Mouse (Mus musculus) liver, embryonic 13.5 days (tissue): ENCODE measurements around the gene 4930470P17Rik. TPM values are rescaled to one million over a fixed set of nuclear protein-coding genes. Genes with fewer than 3 reads are reported as not detected.
"Not testable (repeated sequence)": the region's sequence is repeated elsewhere in the genome, so short reads cannot be mapped to it uniquely, and the experiment has no call there.

Experiments
- ATAC-seq: fragments of 200-750 bp; cut with Nextera tagmentation; 2 replicates; pipeline ENCODE4 v1.8.0; 2017; ENCODE audit warnings: low read depth, mild to moderate bottlenecking, moderate number of reproducible peaks, moderate library complexity
- DNase-seq: peaks from one replicate; pipeline ENCODE4 v3.0.0; 2022
- H3K27ac ChIP-seq: fragments of 300-500 bp; sonication (generic); 2 replicates; pipeline ENCODE4 v1.5.1; 2015; ENCODE audit warnings: moderate library complexity, mild to moderate bottlenecking, inconsistent platforms
- H3K27me3 ChIP-seq: fragments of 300-500 bp; sonication (generic); 2 replicates; pipeline ENCODE4 v1.6.1; 2015; ENCODE audit warnings: mild to moderate bottlenecking, inconsistent platforms
- H3K36me3 ChIP-seq: fragments of 300-500 bp; sonication (generic); 2 replicates; pipeline ENCODE4 v1.6.1; 2015; ENCODE audit warnings: mild to moderate bottlenecking, inconsistent platforms
- H3K4me1 ChIP-seq: fragments of 300-500 bp; sonication (generic); replicated peaks from 2 replicates; pipeline ENCODE4 v1.6.1; 2015; ENCODE audit warnings: inconsistent platforms
- H3K4me2 ChIP-seq: fragments of 300-500 bp; sonication (generic); 2 replicates; pipeline ENCODE4 v1.6.1; 2015; ENCODE audit warnings: inconsistent platforms, mild to moderate bottlenecking, moderate library complexity
- H3K4me3 ChIP-seq: fragments of 300-500 bp; sonication (generic); replicated peaks from 2 replicates; pipeline ENCODE4 v1.5.1; 2015; ENCODE audit warnings: mild to moderate bottlenecking, inconsistent platforms
- H3K9ac ChIP-seq: fragments of 300-500 bp; sonication (generic); 2 replicates; pipeline ENCODE4 v1.6.1; 2015; ENCODE audit warnings: mild to moderate bottlenecking, inconsistent platforms
- H3K9me3 ChIP-seq: fragments of 300-500 bp; sonication (generic); replicated peaks from 2 replicates; pipeline ENCODE4 v1.6.1; 2016; ENCODE audit warnings: inconsistent platforms
- WGBS: fragments of 180-500 bp; shearing (Covaris S2); methylation state at CpG from one replicate; pipeline ENCODE4 v1.1.7; 2015; ENCODE audit not compliant: insufficient replicate concordance; 5-methylcytosine and 5-hydroxymethylcytosine counted together
- polyA plus RNA-seq: library from polyadenylated mRNA; unstranded; fragments of >200 nt; fragmentation: Nextera tagmentation; extraction: Ambion mirVana; gene quantifications from 2 replicates; pipeline ENCODE4 v1.2.1, GENCODE M21; 2015

The 4930470P17Rik gene
- polyA plus RNA-seq, 1 experiment from 2014 or later = not detected

DNA sequence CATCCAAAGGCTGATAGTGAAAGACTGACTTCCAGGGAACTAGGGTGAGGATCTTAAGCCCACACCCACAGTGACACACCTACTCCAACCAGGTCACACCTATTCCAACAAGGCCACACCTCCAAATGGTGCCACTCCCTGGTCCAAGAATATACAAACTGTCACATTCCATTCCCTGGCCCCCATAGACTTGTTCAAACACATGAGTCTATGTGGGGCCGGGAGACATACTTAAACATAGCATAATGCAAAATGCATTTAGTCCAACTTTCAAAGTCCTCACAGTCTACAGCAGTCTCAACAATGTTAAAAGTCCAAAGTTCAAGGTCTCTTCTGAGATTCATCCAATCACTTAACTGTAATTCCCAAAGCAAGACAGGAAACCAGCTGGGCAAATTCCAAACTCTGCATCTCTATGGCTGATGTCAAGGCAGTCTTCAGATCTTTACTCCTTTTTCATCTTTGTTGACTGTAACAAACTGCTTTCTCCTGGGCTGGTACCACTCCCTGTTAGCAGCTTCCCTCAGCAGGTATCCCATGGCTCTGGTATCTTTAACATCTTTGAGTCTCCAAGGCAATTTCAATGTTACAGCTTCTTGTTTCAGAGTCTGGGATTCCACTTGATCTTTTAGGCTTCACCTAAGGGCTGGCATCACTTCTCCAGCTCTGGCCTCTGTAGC is 22.5 kb upstream of the 4930470P17Rik start:
- not testable (repeated sequence) for H3K4me2 ChIP-seq, DNase-seq, H3K4me3 ChIP-seq, H3K4me1 ChIP-seq, H3K9ac ChIP-seq, H3K9me3 ChIP-seq, H3K36me3 ChIP-seq, H3K27me3 ChIP-seq, H3K27ac ChIP-seq, ATAC-seq
- WGBS = 74% methylated on average over 1 of the region's 1 CpGs

DNA sequence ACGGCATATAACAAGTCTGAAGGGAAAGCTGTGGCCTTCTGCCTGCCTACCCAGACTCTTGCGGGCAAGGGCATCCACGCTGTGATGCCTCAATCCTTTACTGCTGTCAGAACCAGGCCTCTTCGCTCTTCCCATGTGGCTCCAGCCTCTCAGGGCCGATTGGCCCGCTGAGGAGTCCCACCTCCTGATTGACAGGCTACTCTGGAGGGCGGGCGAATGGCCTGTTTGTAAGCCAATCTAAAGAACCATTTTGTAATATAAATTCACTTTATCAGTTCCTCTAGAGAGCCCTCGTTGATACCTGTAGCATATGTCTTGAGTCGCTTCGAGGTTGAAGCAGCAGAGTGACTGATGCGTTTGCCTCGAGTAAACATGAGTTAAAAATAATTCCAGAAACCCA is 21.2 kb upstream of the 4930470P17Rik start:
- H3K9me3 ChIP-seq = no peaks in the 10 kb centered on the region
- DNase-seq (no peak), ATAC-seq (no peak)
- H3K9ac ChIP-seq = no peak overlapping the region
- H3K4me3 ChIP-seq = no peak overlapping the region
- H3K4me1 ChIP-seq = no peaks in the 10 kb centered on the region
- 71% methylated on average over 13 of the region's 13 CpGs for WGBS
- no peak overlapping the region for H3K4me2 ChIP-seq
- H3K36me3 ChIP-seq = no peaks in the 10 kb centered on the region
- no peaks in the 10 kb centered on the region for H3K27me3 ChIP-seq
- H3K27ac ChIP-seq = no peak overlapping the region

GRCm38 (mm10) chr2:170618862-170619492 is 17.2 kb upstream of the 4930470P17Rik start:
- Histone ChIP-seq H3K9ac (no peak overlapping the region), H3K4me2 (no peak overlapping the region), H3K4me3 (no peak overlapping the region), H3K27ac (no peak overlapping the region), H3K36me3 (no peaks in the 10 kb centered on the region), H3K4me1 (no peaks in the 10 kb centered on the region), H3K9me3 (no peaks in the 10 kb centered on the region; the same call in 1 of the 2 replicates), H3K27me3 (no peaks in the 10 kb centered on the region)
- DNase-seq = no peak
- WGBS = 68% methylated on average over 12 of the region's 12 CpGs
- ATAC-seq = no peak

DNA sequence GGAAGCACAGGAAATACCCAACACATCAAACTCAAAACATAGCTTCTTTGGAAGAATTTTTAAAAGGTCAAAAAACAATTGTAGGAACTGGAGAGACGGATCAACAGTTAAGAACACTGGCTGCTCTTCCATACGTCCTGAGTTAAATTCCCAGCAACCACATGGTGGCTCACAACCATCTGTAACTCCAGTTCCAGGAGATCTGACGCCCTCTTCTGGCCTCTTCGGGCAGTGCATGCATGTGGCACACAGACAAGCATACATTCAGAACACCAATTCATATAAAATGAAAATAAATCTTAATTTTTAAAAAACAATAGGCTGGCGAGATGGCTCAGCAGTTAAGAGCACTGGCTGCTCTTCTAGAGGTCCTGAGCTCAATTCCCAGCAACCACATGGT is 10.0 kb upstream of the 4930470P17Rik start:
- not testable (repeated sequence) for ATAC-seq, H3K4me3 ChIP-seq, H3K36me3 ChIP-seq, H3K4me1 ChIP-seq, H3K4me2 ChIP-seq, H3K9ac ChIP-seq, H3K27me3 ChIP-seq, H3K27ac ChIP-seq, DNase-seq
- WGBS = 50% methylated on average over 5 of the region's 5 CpGs
- H3K9me3 ChIP-seq = peaks cover 20% of the 10 kb centered on the region

GRCm38 (mm10) chr2:170601171-170601570 is 646 bp downstream of the 4930470P17Rik start:
- H3K27me3 ChIP-seq = no peaks in the 10 kb centered on the region
- no peak overlapping the region for H3K4me3 ChIP-seq
- no peaks in the 10 kb centered on the region for H3K36me3 ChIP-seq
- H3K4me1 ChIP-seq = no peaks in the 10 kb centered on the region
- ATAC-seq = no peak
- H3K9ac ChIP-seq = no peak overlapping the region
- 0 out of 2 replicates have a peak, but pooled peaks cover 8% of the 10 kb centered on the region for H3K9me3 ChIP-seq
- WGBS = 59% methylated on average over 5 of the region's 5 CpGs
- no peak for DNase-seq
- no peak overlapping the region for H3K27ac ChIP-seq
- no peak overlapping the region for H3K4me2 ChIP-seq

DNA sequence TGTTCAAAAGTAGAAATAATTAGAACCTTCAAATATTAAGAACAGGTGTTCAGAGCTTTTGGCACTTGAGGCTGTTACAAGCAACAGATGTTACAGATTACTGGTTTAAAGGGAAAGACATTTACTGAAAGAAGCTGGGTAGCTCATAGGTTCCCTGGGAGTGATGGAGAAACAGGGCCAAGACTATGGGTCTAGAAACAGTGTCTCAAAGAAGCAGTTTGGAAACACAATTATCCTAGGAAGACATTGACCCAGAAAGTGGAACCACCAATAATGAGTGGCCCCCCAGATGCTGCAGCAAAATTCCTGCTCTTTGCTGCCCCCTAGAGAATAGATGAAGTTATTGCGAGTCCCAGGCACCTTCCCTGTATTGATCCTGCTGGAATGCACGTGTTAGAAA is 4.2 kb downstream of the 4930470P17Rik start:
- ATAC-seq = no peak
- 3% methylated on average over 2 of the region's 2 CpGs for WGBS
- Histone ChIP-seq H3K4me2 (no peak overlapping the region), H3K9ac (no peak overlapping the region), H3K9me3 (0 out of 2 replicates have a peak, but pooled peaks cover 9% of the 10 kb centered on the region), H3K36me3 (no peaks in the 10 kb centered on the region), H3K4me1 (no peaks in the 10 kb centered on the region), H3K4me3 (no peak overlapping the region), H3K27me3 (no peaks in the 10 kb centered on the region), H3K27ac (no peak overlapping the region)
- DNase-seq = no peak

DNA sequence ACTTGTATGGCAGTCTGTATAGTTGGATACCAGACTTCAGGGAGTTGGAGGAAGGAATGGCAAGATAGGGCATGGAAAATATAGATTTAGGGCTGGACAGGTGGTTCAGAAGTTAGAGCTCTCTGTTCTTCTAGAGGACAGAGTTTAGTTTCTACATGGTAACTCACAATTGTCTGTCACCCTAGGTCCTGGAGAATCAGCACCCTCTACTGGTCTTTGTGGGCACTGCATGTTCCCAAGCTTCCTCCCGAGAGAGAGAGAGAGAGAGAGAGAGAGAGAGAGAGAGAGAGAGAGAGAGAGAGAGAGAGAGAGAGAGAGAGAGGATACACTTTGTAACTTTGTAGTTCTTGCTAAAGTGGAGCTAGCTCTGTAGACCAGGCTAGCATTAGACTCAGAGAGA is 5.1 kb downstream of the 4930470P17Rik start:
- H3K9me3 ChIP-seq = 0 out of 2 replicates have a peak, but pooled peaks cover 9% of the 10 kb centered on the region
- no peak overlapping the region for H3K27ac ChIP-seq
- no peak overlapping the region for H3K4me3 ChIP-seq
- no peaks in the 10 kb centered on the region for H3K27me3 ChIP-seq
- no peaks in the 10 kb centered on the region for H3K36me3 ChIP-seq
- no peak overlapping the region for H3K4me2 ChIP-seq
- H3K4me1 ChIP-seq = no peaks in the 10 kb centered on the region
- ATAC-seq = no peak
- H3K9ac ChIP-seq = no peak overlapping the region
- WGBS = 8% methylated on average over 1 of the region's 1 CpGs
- DNase-seq = peak; percentile 3

- Histone ChIP-seq H3K9ac (no peak overlapping the region), H3K9me3 (0 out of 2 replicates have a peak, but pooled peaks cover 4% of the 10 kb centered on the region), H3K36me3 (no peaks in the 10 kb centered on the region), H3K4me2 (no peak overlapping the region), H3K4me3 (no peak overlapping the region), H3K27me3 (no peaks in the 10 kb centered on the region), H3K4me1 (no peaks in the 10 kb centered on the region), H3K27ac (no peak overlapping the region)
- 79% methylated on average over 6 of the region's 6 CpGs for WGBS
- no peak for DNase-seq
- no peak for ATAC-seq
Measured at GRCm38 (mm10) chr2:170592161-170592560, 9.7 kb downstream of the 4930470P17Rik start.

GRCm38 (mm10) chr2:170588369-170588900 is 13.4 kb downstream of the 4930470P17Rik start:
- H3K36me3 ChIP-seq = no peaks in the 10 kb centered on the region
- no peak for DNase-seq
- no peaks in the 10 kb centered on the region for H3K4me1 ChIP-seq
- H3K9ac ChIP-seq = no peak overlapping the region
- no peak overlapping the region for H3K4me2 ChIP-seq
- no peak for ATAC-seq
- no peak overlapping the region for H3K4me3 ChIP-seq
- no peaks in the 10 kb centered on the region; the same call in 1 of the 2 replicates for H3K9me3 ChIP-seq
- no peak overlapping the region for H3K27ac ChIP-seq
- WGBS = 69% methylated on average over 9 of the region's 9 CpGs
- no peaks in the 10 kb centered on the region for H3K27me3 ChIP-seq

- Histone ChIP-seq H3K27me3 (no peaks in the 10 kb centered on the region), H3K27ac (no peak overlapping the region), H3K36me3 (no peaks in the 10 kb centered on the region), H3K4me3 (no peak overlapping the region), H3K4me1 (no peaks in the 10 kb centered on the region), H3K4me2 (no peak overlapping the region), H3K9ac (no peak overlapping the region), H3K9me3 (no peaks in the 10 kb centered on the region; the same call in 1 of the 2 replicates)
- no peak for DNase-seq
- WGBS = 81% methylated on average over 13 of the region's 13 CpGs
- ATAC-seq = no peak
Measured at GRCm38 (mm10) chr2:170584678-170585077, 17.1 kb downstream of the 4930470P17Rik start.

GRCm38 (mm10) chr2:170579551-170579950 is 22.3 kb downstream of the 4930470P17Rik start:
- no peak overlapping the region for H3K4me3 ChIP-seq
- H3K4me2 ChIP-seq = no peak overlapping the region
- no peak for DNase-seq
- H3K9ac ChIP-seq = no peak overlapping the region
- no peaks in the 10 kb centered on the region for H3K36me3 ChIP-seq
- no peak for ATAC-seq
- peaks cover 12% of the 10 kb centered on the region; the same call in 1 of the 2 replicates for H3K9me3 ChIP-seq
- no peaks in the 10 kb centered on the region for H3K4me1 ChIP-seq
- WGBS = 79% methylated on average over 10 of the region's 10 CpGs
- no peaks in the 10 kb centered on the region for H3K27me3 ChIP-seq
- H3K27ac ChIP-seq = no peak overlapping the region
